Mouse (Mus musculus) neural tube, embryonic 10.5 days (tissue): ENCODE results near the gene Birc6.

ENCODE experiments used
- DNase-seq: peaks from one replicate; pipeline ENCODE4 v3.0.0-alpha.2; 2017; ENCODE audit warnings: low spot score; ENCODE audit errors: extremely low spot score

The Birc6 gene

GRCm38 (mm10) chr17:74706593-74706992 is 178.5 kb downstream of the Birc6 start:
- no peak for DNase-seq

DNA sequence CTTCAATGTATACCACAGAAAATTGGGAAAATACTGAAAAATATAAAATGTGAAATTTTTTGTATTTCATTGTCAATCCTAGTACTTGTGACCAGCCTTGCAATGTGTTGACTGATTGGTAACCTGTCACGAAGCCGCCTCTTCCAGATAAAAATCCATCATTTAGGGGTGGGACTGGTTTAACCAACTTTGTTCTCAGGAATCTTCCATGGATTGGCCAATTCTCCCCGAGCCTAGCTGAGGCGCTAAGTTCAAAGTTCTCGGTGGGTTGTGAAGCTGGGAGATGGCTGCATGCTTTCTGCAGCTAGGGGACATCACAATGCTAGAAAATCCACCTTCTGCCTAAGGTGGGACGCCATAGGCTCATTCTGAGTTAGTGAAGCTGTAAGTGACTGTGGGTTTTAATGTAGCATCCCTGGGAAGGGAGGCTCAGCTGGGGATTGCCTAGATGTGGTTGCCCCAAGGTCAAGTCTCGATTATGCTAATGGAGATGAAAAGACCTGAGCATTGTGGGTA is 179.6 kb downstream of the Birc6 start:
- no peak for DNase-seq

DNA sequence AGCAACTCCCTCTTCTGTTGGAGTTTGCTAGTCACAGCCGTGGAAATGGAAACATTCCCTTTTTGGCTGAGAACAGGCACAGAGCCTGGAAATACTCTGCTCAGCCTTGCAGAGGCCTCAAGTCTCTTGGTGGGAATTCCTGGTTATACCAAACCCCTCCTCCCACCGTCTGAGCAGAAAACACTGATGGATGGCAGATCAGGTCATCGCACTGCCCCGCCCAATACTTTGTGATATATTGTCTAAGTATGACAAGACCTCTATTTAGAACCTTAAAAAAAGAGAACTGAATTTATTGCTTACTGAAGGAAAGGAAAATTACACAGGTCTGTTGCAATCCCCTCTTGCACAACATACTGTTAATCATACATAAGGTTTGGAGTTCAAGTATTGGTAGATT is 182.6 kb downstream of the Birc6 start:
- DNase-seq = no peak

- DNase-seq = no peak
Observed at GRCm38 (mm10) chr17:74711627-74712026, 183.5 kb downstream of the Birc6 start.

- no peak for DNase-seq
Observed at GRCm38 (mm10) chr17:74715128-74715527, 187.0 kb downstream of the Birc6 start.

- no peak for DNase-seq
Observed at GRCm38 (mm10) chr17:74715724-74716123, 187.6 kb downstream of the Birc6 start.

DNA sequence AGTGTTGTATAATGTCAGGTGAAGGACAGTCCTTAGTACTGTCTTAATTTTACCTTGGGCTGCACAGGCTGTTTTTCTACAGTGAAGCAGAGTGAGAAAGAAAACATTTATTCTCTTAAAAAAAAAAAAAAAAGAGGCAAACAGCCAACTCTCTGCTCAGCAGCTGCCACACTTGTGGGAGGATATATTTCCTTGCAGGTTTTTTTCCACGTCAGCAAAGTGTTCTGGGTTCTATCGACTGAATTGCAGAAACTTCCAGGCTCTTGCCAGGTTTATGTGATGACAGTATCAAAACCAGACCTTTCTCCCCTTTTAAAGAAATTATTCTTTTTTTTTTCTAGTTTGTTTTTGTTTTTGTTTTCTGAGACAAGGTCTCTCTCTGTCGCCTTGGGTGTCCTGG is 188.5 kb downstream of the Birc6 start:
- no peak for DNase-seq

- no peak for DNase-seq
Observed at GRCm38 (mm10) chr17:74717091-74717617, 189.1 kb downstream of the Birc6 start.

DNA sequence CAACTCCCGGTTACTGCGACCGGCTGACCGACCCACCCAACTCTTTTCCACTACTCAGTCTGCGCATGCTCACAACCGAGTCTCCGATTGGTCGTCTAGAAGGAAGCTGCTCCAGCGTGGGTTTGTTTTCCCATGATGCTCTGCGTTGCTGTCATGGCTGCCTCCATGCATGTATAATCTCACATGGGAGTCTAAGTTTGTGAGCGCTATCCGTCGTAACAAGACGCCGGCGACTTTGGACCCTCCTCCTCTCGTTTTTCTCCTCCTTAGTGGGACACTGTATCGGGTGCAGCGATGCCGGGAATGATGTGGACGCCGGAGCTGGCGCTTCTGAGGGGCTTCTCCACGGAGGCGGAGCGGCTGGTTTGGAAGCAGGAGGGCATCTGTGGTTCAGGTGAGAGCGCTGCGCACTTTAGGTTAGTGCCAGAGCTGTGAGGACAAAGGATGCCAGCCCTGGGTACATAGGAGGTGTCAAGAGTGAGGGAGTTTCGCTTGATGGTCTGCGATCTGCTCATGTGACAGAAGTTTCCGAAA is 189.6 kb downstream of the Birc6 start, which contains the start of gene Ttc27:
Gene Ttc27 (plus strand): TSS at position 115 of the 534 bp plus-strand sequence.
- DNase-seq = peak; percentile 93

DNA sequence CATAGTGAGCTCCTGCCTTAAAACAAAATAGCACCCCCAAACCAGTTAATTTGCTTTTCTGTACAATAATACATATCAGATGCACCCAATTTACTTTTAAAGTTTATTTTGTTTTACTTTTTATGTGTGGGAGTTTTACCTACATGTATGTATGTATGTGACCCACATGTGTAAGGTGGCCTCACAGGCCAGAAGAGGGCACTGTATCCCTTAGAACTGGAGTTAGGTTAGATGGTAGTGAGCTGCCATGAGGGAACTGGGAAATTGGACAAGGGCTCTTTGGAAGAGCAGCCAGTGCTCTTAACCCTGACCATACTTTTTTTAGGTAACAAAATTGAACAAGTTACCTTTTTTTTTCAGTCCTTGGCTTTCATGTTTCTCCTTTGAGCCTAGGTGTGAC is 204.8 kb downstream of the Birc6 start:
- DNase-seq = no peak

DNA sequence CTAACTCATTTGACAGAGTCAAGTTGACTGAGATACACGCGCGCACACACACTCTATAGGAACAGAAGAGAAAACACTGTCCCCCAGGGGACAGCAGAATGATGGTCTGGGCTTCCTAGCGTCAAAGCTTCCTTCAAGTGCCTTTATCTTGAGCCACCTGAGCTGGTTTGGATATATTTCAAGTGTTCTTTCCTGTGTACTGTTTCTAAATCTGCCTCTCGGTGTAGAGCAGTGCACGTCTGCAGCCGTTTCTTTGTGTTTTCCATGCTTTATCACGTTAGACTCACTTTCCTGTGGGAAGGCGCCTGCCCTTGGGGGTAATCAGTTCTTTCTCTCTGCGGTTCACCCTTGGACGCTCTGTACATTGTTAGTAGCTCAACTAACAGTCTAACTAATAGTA is 207.3 kb downstream of the Birc6 start:
- no peak for DNase-seq

DNA sequence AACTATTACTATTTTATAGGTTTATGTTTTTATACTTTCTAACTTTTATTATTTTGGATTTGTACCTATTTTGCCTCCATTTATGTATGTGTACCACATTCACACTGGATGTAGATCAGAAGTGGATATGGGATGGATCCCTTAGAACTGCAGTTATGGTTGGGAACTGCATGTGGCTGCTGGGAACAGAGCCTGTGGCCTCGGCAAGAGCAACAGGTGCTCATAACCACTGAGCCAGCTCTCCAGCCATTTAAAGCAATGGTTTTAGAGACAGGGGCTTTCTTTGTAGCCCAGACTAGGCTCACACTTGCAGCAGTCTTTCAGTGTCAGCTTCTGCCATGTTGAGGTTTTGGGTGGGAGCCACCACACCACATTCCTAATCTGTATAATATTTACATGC is 221.6 kb downstream of the Birc6 start:
- no peak for DNase-seq

GRCm38 (mm10) chr17:74751026-74751425 is 222.9 kb downstream of the Birc6 start:
- DNase-seq = no peak
